Mouse (Mus musculus) erythroblast, adult 5-6 weeks (primary cell): ENCODE data around the gene Gm17402. TPM values are rescaled to one million over a fixed set of nuclear protein-coding genes. Genes with fewer than 3 reads are reported as not detected.

Experiments
- total RNA-seq, 2 experiments: library from RNA; stranded (forward) in 1 of 2; stranded (reverse) in 1 of 2; fragments of 150-400 nt in 1 of 2; fragments of 200-764, 138-1000 nt in 1 of 2; gene quantifications; 2 replicates each; pipeline versions ENCODE4 v1.2.3 to v1.2.4; 2015 to 2017; ENCODE audit warnings: low replicate concordance in 2 of 2

Gene Gm17402
- total RNA-seq, 2 experiments from 2014 or later: not detected

Other genes with a start within 250 kb of the Gm17402 start
- not detected in 2 replicates for gene Mlf1, start 1.1 kb downstream of the Gm17402 start, total RNA-seq (2015; ENCODE audit: low replicate concordance)
- not detected in 2 replicates for gene Mlf1, start 1.1 kb downstream of the Gm17402 start, total RNA-seq (2017; ENCODE audit: low replicate concordance)
- 11.5 and 11.9 TPM in 2 replicates for gene Gfm1, start 54.9 kb upstream of the Gm17402 start, total RNA-seq (2015; ENCODE audit: low replicate concordance)
- 18.3 and 20.4 TPM in 2 replicates for gene Gfm1, start 54.9 kb upstream of the Gm17402 start, total RNA-seq (2017; ENCODE audit: low replicate concordance)
- 9.0 and 15.4 TPM in 2 replicates for gene Lxn, start 88.8 kb upstream of the Gm17402 start, total RNA-seq (2015; ENCODE audit: low replicate concordance)
- 1.4 and 6.6 TPM in 2 replicates for gene Lxn, start 88.8 kb upstream of the Gm17402 start, total RNA-seq (2017; ENCODE audit: low replicate concordance)
- not detected in 2 replicates for gene Rarres1, start 140.4 kb upstream of the Gm17402 start, total RNA-seq (2015; ENCODE audit: low replicate concordance)
- not detected in 2 replicates for gene Rarres1, start 140.4 kb upstream of the Gm17402 start, total RNA-seq (2017; ENCODE audit: low replicate concordance)
- 21.3 and 27.0 TPM in 2 replicates for gene Mfsd1, start 207.6 kb upstream of the Gm17402 start, total RNA-seq (2015; ENCODE audit: low replicate concordance)
- gene Mfsd1, start 207.6 kb upstream of the Gm17402 start, total RNA-seq (2017; ENCODE audit: low replicate concordance): 44.9 and 55.2 TPM in 2 replicates